Mouse (Mus musculus) mature B cell (primary cell): ENCODE measurements around the gene Nr1h3.

ENCODE experiments used
- in situ Hi-C: fragments of 300-500 bp; cut with MboI; formaldehyde crosslinking; loops from 2 replicates; pipeline ENCODE4 v1.14.3; 2019

Nr1h3 gene

GRCm38 (mm10) chr2:91186208-91186607 is 16.4 kb downstream of the Nr1h3 start:
- in situ Hi-C loops = no loop called here

- in situ Hi-C loops = no loop called here
Observed at GRCm38 (mm10) chr2:91183711-91184405, 18.8 kb downstream of the Nr1h3 start, which contains the start of gene Madd. Madd (minus strand) TSS chr2:91183837.

GRCm38 (mm10) chr2:91183148-91183513 is 19.5 kb downstream of the Nr1h3 start:
- in situ Hi-C loops = no loop called here

- in situ Hi-C loops = no loop called here
Observed at GRCm38 (mm10) chr2:91182405-91183147, 20.1 kb downstream of the Nr1h3 start.

GRCm38 (mm10) chr2:91182016-91182404 is 20.6 kb downstream of the Nr1h3 start:
- in situ Hi-C loops = no loop called here

GRCm38 (mm10) chr2:91180706-91181105 is 21.9 kb downstream of the Nr1h3 start:
- in situ Hi-C loops = no loop called here

- in situ Hi-C loops = no loop called here
Observed at GRCm38 (mm10) chr2:91179825-91180224, 22.8 kb downstream of the Nr1h3 start.

- in situ Hi-C loops = no loop called here
Observed at GRCm38 (mm10) chr2:91176234-91176633, 26.4 kb downstream of the Nr1h3 start.

- in situ Hi-C loops = no loop called here
Observed at GRCm38 (mm10) chr2:91175490-91175889, 27.1 kb downstream of the Nr1h3 start.

GRCm38 (mm10) chr2:91169587-91170322 is 32.9 kb downstream of the Nr1h3 start:
- in situ Hi-C loops = no loop called here

GRCm38 (mm10) chr2:91167629-91168028 is 35.0 kb downstream of the Nr1h3 start:
- in situ Hi-C loops = no loop called here

- in situ Hi-C loops = no loop called here
Observed at GRCm38 (mm10) chr2:91164991-91165390, 37.6 kb downstream of the Nr1h3 start.

- in situ Hi-C loops = no loop called here
Observed at GRCm38 (mm10) chr2:91163532-91163931, 39.1 kb downstream of the Nr1h3 start.

GRCm38 (mm10) chr2:91162952-91163351 is 39.7 kb downstream of the Nr1h3 start:
- in situ Hi-C loops = no loop called here

GRCm38 (mm10) chr2:91160591-91160990 is 42.0 kb downstream of the Nr1h3 start:
- in situ Hi-C loops = no loop called here

GRCm38 (mm10) chr2:91157002-91157752 is 45.5 kb downstream of the Nr1h3 start:
- in situ Hi-C loops = no loop called here

GRCm38 (mm10) chr2:91154091-91154490 is 48.5 kb downstream of the Nr1h3 start:
- in situ Hi-C loops = no loop called here

- in situ Hi-C loops = no loop called here
Observed at GRCm38 (mm10) chr2:91152885-91153377, 49.7 kb downstream of the Nr1h3 start.

GRCm38 (mm10) chr2:91151331-91151730 is 51.3 kb downstream of the Nr1h3 start:
- in situ Hi-C loops = no loop called here

GRCm38 (mm10) chr2:91148101-91148500 is 54.5 kb downstream of the Nr1h3 start:
- in situ Hi-C loops = no loop called here

- in situ Hi-C loops = no loop called here
Observed at GRCm38 (mm10) chr2:91143401-91143800, 59.2 kb downstream of the Nr1h3 start.

GRCm38 (mm10) chr2:91142920-91143319 is 59.7 kb downstream of the Nr1h3 start:
- in situ Hi-C loops = no loop called here
